Mouse (Mus musculus) adrenal gland (tissue): ENCODE results near the gene Angptl7.

ENCODE experiments used
- intact Hi-C: fragments of 180-260 bp; cut with DNase I; formaldehyde crosslinking; loops from one replicate; pipeline ENCODE4 v1.15.1; 2025
- long read RNA-seq, 2 experiments: library from polyadenylated mRNA; unstranded; transcript quantifications; one replicate each; pipeline ENCODE4 v2.0.0; 2020; ENCODE audit warnings: borderline replicate concordance in 1 of 2; ENCODE audit not compliant: insufficient replicate concordance in 1 of 2

Gene Angptl7
- long read RNA-seq, experiment 1, partial matches to known transcripts, result 0 of 1 reads
- long read RNA-seq, experiment 1, other reads (novel, unspliced or antisense), result 0 of 1 reads
- long read RNA-seq, experiment 2, result 0 reads

- intact Hi-C loops, result no loop called here
Measured at GRCm38 (mm10) chr4:148500410-148500867, at the start of gene Angptl7. TSS of gene Angptl7 (minus strand) at chr4:148500460.

DNA sequence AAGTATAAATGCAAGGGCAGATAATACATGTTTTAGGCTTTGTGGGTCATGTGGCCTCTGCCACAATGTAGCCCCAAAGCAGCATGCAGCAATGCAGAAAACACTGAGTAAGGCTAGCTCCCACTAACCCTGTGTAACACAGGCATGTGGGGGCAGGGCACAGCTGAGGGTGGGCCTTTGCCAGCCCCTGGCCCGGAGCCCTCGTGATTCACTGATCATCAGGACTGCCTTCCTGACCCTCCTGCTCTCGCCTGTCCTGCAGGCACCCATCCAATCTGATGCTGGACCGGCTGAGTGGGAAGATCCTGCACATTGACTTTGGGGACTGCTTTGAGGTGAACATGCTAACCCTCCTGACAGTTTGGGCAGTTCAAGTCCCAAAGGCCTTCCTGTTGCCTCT is 48.8 kb upstream of the Angptl7 start:
- intact Hi-C loops, result no loop called here

- intact Hi-C loops, result no loop called here
Measured at GRCm38 (mm10) chr4:148535876-148536275, 35.6 kb upstream of the Angptl7 start.

GRCm38 (mm10) chr4:148533613-148534328 is 33.5 kb upstream of the Angptl7 start:
- intact Hi-C loops, result no loop called here

GRCm38 (mm10) chr4:148532516-148532915 is 32.3 kb upstream of the Angptl7 start:
- intact Hi-C loops, result no loop called here

GRCm38 (mm10) chr4:148531341-148531740 is 31.1 kb upstream of the Angptl7 start:
- intact Hi-C loops, result no loop called here

DNA sequence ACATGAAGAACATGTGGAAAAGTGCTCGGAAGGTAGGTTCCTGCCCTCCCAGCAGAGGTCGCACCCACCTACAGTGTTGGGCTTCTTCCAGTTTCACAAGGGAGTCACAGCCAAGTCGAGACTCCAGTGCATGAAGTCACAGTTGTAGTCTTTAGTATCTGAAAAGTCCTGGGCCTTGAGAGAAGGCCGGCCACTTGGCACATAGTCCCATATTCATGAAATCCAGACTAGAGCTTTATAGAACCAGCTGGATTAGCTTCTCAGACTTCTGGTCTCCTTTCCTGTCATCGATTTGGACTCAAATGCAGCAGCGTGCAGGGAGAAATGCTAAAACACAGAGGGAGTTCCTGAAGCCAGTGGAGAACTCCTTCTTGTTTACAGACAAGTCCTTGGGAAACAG is 30.5 kb upstream of the Angptl7 start:
- intact Hi-C loops, result no loop called here

DNA sequence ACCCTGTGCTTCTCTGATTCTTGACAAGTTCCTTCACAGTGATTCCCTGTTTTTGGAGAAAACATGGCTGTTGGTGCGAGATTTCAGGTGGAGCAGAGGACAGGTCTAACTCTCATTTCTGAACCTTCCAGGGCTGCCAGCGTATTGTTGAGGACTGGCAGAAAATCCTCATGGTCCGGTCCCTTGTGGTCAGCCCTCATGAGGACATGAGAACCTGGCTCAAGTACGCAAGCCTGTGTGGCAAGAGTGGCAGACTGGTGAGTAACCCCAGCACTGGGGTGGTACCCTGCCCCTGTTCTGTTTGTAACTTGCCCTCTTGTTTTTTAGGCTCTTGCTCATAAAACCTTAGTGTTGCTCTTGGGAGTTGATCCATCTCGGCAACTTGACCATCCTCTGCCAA is 30.1 kb upstream of the Angptl7 start:
- intact Hi-C loops, result no loop called here

DNA sequence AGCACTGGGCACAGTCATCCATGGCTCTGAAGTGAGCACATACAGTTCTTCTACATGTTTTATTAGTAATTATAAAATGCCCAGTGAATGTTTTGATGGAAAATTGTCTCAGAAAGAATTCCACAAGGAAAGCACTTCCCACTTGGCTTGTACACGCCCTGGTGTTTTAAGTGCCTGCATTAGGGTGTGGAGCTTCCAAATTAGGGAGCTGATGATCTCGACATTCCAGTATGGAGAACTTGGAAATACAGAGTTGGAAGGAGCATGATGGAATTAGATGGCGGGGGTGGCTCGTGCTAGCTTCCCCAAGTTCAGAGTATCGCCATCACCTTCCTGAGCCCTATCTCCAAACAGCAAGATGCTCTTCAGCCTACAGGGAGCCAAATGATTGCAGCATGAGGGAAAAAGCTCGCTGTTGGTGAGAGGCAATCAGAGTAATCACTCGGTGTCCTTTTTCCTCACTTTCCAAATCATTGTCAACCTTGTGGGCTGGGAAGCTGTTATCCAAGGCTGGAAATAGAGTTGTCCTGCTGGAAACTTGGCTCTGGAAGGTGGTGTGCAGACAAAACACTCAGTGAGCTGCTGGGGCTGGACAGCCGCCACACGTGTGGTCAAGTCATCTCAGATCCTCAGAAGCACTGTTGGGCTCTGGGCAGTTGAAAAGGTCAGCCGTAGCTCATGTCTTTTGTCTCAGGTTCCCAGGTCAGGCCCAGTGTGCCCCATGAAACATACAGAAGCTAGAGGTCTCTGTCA is 27.1 kb upstream of the Angptl7 start:
- intact Hi-C loops, result no loop called here

GRCm38 (mm10) chr4:148523538-148523937 is 23.3 kb upstream of the Angptl7 start:
- intact Hi-C loops, result no loop called here

DNA sequence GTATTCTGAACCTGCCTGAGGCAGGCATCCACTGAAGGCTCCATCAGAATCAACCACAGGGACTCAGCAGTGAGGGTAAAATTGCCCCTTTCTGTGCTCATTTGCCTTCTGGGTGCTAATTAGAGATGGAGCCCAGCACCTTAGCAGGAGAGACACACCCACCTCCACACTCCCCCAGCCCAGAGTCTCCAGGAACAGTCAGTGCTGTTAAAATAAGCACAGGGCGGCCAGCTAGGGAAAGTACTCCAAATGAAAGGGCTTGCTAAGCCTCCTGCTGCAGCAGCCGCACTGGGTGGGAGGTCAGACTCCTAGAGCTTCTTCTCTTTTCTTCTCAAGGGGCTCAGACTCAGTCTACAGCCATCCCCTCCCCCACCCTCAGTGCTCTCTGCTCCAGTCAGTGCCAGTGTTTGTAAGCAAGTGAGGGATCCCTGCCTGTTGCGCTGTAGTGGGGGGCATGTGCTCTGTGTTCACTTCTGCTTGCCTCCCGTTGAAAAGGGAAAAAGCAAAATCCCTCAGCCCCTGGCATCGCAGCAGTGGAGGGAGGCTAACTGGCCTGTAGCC is 18.1 kb upstream of the Angptl7 start:
- intact Hi-C loops, result no loop called here

DNA sequence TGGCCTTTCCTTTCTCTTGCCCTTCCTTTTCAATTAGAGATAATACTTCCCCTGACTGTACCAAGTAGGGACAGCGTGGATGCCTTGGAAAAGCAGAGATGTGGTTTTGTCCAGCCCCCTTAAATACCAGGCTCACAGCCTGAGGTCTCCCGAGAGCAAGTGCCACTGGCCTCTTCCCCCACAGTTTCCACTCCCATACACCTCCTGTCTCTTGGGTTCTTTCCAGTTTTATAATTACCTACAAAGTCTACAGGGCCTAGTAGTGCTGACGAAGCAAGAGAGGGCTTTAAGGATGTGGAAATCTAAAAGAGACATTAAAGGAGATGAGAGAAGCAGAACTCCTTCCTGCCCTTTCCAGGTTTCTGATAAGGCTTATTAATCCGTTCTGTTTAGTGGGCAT is 17.5 kb upstream of the Angptl7 start:
- intact Hi-C loops, result no loop called here

DNA sequence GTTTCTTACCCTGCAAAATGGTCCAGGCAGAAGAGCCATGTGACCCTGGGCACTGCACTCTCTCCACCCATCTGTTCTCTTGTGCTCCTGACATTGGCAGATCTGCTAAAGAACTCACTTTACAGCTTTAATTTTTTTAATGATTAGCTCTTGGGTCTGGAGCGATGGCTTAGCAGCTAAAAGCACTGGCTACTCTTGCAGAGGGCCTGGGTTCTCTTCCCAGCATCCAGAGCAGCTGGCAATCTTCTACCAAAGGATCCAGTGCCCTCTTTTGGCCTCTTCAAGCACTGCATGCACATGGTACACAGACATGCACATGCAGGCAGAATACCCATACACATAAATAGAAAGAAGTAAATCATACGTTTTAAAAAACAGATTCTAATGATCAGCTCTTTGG is 15.1 kb upstream of the Angptl7 start:
- intact Hi-C loops, result no loop called here

GRCm38 (mm10) chr4:148513021-148513559 is 12.8 kb upstream of the Angptl7 start:
- intact Hi-C loops, result no loop called here

DNA sequence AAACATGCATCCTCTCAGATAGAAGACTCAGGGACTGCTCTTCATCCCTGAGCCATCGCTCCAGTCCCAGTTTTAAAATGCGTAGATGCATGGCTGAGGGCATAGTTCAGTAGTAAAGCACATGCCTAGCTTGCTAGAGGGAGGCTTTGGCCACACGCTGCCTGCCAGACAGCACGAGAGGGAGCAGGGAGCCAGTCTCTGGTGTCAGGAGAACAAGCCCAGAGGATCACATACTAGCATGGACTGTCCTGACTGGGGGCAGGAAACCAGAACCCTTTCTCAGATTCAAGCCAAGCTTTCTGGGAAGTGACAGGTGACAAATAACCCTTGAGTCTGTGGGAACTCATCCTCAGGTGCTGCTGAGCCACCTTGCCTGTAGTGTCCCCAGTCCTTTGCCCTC is 11.1 kb upstream of the Angptl7 start:
- intact Hi-C loops, result no loop called here

GRCm38 (mm10) chr4:148510691-148511090 is 10.4 kb upstream of the Angptl7 start:
- intact Hi-C loops, result no loop called here

GRCm38 (mm10) chr4:148509450-148510084 is 9.3 kb upstream of the Angptl7 start:
- intact Hi-C loops, result no loop called here

GRCm38 (mm10) chr4:148508084-148508849 is 8.0 kb upstream of the Angptl7 start:
- intact Hi-C loops, result no loop called here

GRCm38 (mm10) chr4:148507585-148507984 is 7.3 kb upstream of the Angptl7 start:
- intact Hi-C loops, result no loop called here

- intact Hi-C loops, result no loop called here
Measured at GRCm38 (mm10) chr4:148504497-148504959, 4.3 kb upstream of the Angptl7 start.
